Mouse (Mus musculus) spleen, adult 2 months (tissue): Measurements from ENCODE around the gene Nkx2-1.

Source experiments
- CTCF ChIP-seq: fragments of 200-500 bp; IDR thresholded peaks from 2 replicates; pipeline ENCODE4 v1.5.1; 2011; ENCODE audit warnings: mild to moderate bottlenecking, inconsistent platforms; ENCODE audit not compliant: insufficient read depth, insufficient read length, insufficient replicate concordance; ENCODE audit errors: extremely low read depth
- POLR2A ChIP-seq: fragments of 200-500 bp; IDR thresholded peaks from 2 replicates; pipeline ENCODE4 v1.6.1; 2011; ENCODE audit warnings: low read depth, low read length, inconsistent platforms

GRCm38 (mm10) chr12:56532142-56532541 lies 4.6 kb downstream of the Nkx2-1 start:
- TF ChIP-seq CTCF (no peak), POLR2A (no peak)
